Mouse (Mus musculus) forebrain, embryonic 10.5 days (tissue): Measurements from ENCODE around the gene Olfr464. TPM values are rescaled to one million over a fixed set of nuclear protein-coding genes. Genes with fewer than 3 reads are reported as not detected.

ENCODE experiments used
- polyA plus RNA-seq: library from polyadenylated mRNA; unstranded; fragments of >200 nt; fragmentation: Nextera tagmentation; extraction: Ambion mirVana; gene quantifications from 2 replicates; pipeline ENCODE4 v1.2.1, GENCODE M21; 2016

Olfr464 gene
- polyA plus RNA-seq, 1 experiment from 2014 or later, result not detected

Other genes with a start within 250 kb of the Olfr464 start
- gene Supt4a, start 183.4 kb downstream of the Olfr464 start, polyA plus RNA-seq, result 153 and 160 TPM in 2 replicates
- 11.0 and 11.1 TPM in 2 replicates for gene Tspoap1, start 160.4 kb downstream of the Olfr464 start, polyA plus RNA-seq
- gene Mpo, start 127.4 kb downstream of the Olfr464 start, polyA plus RNA-seq, result 4.5 and 5.1 TPM in 2 replicates
- gene Lpo, start 92.7 kb downstream of the Olfr464 start, polyA plus RNA-seq, result 0.06 and 0.14 TPM in 2 replicates
- gene Mks1, start 67.8 kb downstream of the Olfr464 start, polyA plus RNA-seq, result 17.6 and 18.5 TPM in 2 replicates
- not detected in 2 replicates for gene Epx, start 45.4 kb downstream of the Olfr464 start, polyA plus RNA-seq
- gene Olfr462, start 28.7 kb downstream of the Olfr464 start, polyA plus RNA-seq, result not detected in 2 replicates
- not detected in 2 replicates for gene Olfr463, start 23.6 kb downstream of the Olfr464 start, polyA plus RNA-seq
- gene Dynll2, start 66.6 kb upstream of the Olfr464 start, polyA plus RNA-seq, result 24.8 and 25.9 TPM in 2 replicates
- 404 and 428 TPM in 2 replicates for gene Srsf1, start 126.4 kb upstream of the Olfr464 start, polyA plus RNA-seq
- 61.6 and 62.6 TPM in 2 replicates for gene Vezf1, start 147.3 kb upstream of the Olfr464 start, polyA plus RNA-seq
- 20.0 and 24.9 TPM in 2 replicates for gene Cuedc1, start 177.1 kb upstream of the Olfr464 start, polyA plus RNA-seq